Mouse (Mus musculus): ENCODE measurements around the gene Rab10. TPM values are rescaled to one million over a fixed set of nuclear protein-coding genes. Genes with fewer than 3 reads are reported as not detected.
A peak's percentile ranks its signal among the peaks of the same experiment; 100 is the strongest.
"Not testable (repeated sequence)": the region's sequence is repeated elsewhere in the genome, so short reads cannot be mapped to it uniquely, and the experiment has no call there.

The Rab10 gene
- polyA plus RNA-seq, 1 experiment from 2014 or later = 89.7 TPM

DNA sequence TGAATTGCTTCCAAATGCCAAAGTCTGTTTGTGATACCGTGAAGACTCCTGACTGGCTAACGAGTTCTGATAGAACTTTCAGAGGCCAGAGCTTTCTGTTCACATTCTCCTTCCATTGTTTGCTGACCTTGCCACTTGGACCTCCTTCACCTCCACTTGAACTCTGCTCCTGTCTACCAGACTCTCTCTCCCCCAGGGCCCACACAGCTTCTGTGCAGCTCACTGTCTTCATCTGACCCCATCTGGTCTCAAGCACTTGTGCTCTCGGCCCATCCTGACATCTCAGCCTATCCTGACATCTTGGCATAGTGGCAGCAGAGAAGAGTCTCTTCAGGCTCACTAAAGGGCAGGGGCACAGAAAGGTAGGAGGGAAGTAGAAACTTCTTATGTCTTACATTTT, 7.2 kb upstream of the Rab10 start:
- H3K36me3 ChIP-seq (ENCODE audit: insufficient read depth) = no peaks in the 10 kb centered on the region
- no peaks in the 10 kb centered on the region for H3K27me3 ChIP-seq (ENCODE audit: insufficient read depth, low read length)
- H3K4me1 ChIP-seq (ENCODE audit: insufficient read depth) = no peaks in the 10 kb centered on the region
- 32% methylated on average over 3 of the region's 3 CpGs for WGBS
- H3K9me3 ChIP-seq (ENCODE audit: low read depth, low read length) = no peaks in the 10 kb centered on the region
- no peak overlapping the region for H3K4me3 ChIP-seq (ENCODE audit: low read depth, low read length)
- no peak overlapping the region for H3K9ac ChIP-seq
- no peak overlapping the region for H3K4me2 ChIP-seq
- H3K27ac ChIP-seq (ENCODE audit: low read depth) = no peak overlapping the region
- no peak for ATAC-seq (ENCODE audit: insufficient read depth)
- no peak for TF ChIP-seq CTCF (IDR thresholded peaks at IDR 0.05; ENCODE audit: low read depth)
- no peak for DNase-seq

- H3K4me2 ChIP-seq = no peak overlapping the region
- H3K27me3 ChIP-seq (ENCODE audit: insufficient read depth, low read length) = no peaks in the 10 kb centered on the region
- no peak for ATAC-seq (ENCODE audit: insufficient read depth)
- no peaks in the 10 kb centered on the region for H3K9me3 ChIP-seq (ENCODE audit: low read depth, low read length)
- H3K36me3 ChIP-seq (ENCODE audit: insufficient read depth) = no peaks in the 10 kb centered on the region
- TF ChIP-seq CTCF (IDR thresholded peaks at IDR 0.05; ENCODE audit: low read depth) = no peak
- WGBS = 19% methylated on average over 2 of the region's 2 CpGs
- no peak overlapping the region for H3K9ac ChIP-seq
- peak; percentile 2 for DNase-seq
- no peaks in the 10 kb centered on the region for H3K4me1 ChIP-seq (ENCODE audit: insufficient read depth)
- H3K27ac ChIP-seq (ENCODE audit: low read depth) = no peak overlapping the region
- H3K4me3 ChIP-seq (ENCODE audit: low read depth, low read length) = no peak overlapping the region
Measured at GRCm38 (mm10) chr12:3316083-3316482, 6.3 kb upstream of the Rab10 start.

GRCm38 (mm10) chr12:3312886-3313285, 3.1 kb upstream of the Rab10 start:
- TF ChIP-seq CTCF (IDR thresholded peaks at IDR 0.05; ENCODE audit: low read depth) = no peak
- H3K4me2 ChIP-seq = no peak overlapping the region
- 78% methylated on average over 3 of the region's 3 CpGs for WGBS
- no peak overlapping the region for H3K27ac ChIP-seq (ENCODE audit: low read depth)
- DNase-seq (no peak), ATAC-seq (ENCODE audit: insufficient read depth) (no peak)
- no peaks in the 10 kb centered on the region for H3K9me3 ChIP-seq (ENCODE audit: low read depth, low read length)
- H3K27me3 ChIP-seq (ENCODE audit: insufficient read depth, low read length) = no peaks in the 10 kb centered on the region
- H3K4me3 ChIP-seq (ENCODE audit: low read depth, low read length) = no peak overlapping the region
- H3K9ac ChIP-seq = no peak overlapping the region
- no peaks in the 10 kb centered on the region for H3K4me1 ChIP-seq (ENCODE audit: insufficient read depth)
- no peaks in the 10 kb centered on the region for H3K36me3 ChIP-seq (ENCODE audit: insufficient read depth)

DNA sequence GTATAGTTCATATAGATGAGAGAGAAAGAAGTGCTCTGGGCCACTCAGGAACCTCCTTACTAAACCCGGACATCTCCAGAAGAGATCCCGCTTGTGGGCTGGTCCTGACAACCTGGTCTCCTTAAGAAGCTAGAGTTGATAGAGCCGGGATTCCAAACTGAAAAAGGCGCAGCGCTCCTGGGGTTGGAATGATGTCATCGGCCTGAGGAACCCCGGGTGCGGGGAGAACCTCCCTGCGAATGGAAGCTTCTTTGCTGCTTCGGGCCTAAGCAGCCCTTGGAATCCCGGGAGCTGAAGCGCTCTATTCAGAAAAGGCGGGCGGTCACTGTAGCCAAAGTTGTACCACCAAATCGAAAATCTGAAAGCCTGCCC, 538 bp upstream of the Rab10 start:
- WGBS = under 1% methylated on average over 15 of the region's 15 CpGs
- no peak for DNase-seq
- Histone ChIP-seq H3K4me1 (ENCODE audit: insufficient read depth) (peaks cover 6% of the 10 kb centered on the region; the same call in 1 of the 2 replicates), H3K9ac (peak overlapping the region; percentile 68), H3K4me2 (peak overlapping the region; percentile 92), H3K9me3 (ENCODE audit: low read depth, low read length) (no peaks in the 10 kb centered on the region), H3K27me3 (ENCODE audit: insufficient read depth, low read length) (no peaks in the 10 kb centered on the region), H3K36me3 (ENCODE audit: insufficient read depth) (no peaks in the 10 kb centered on the region), H3K27ac (ENCODE audit: low read depth) (peak overlapping the region; percentile 77), H3K4me3 (ENCODE audit: low read depth, low read length) (peak overlapping the region; percentile 93)
- no peak for TF ChIP-seq CTCF (IDR thresholded peaks at IDR 0.05; ENCODE audit: low read depth)
- no peak for ATAC-seq (ENCODE audit: insufficient read depth)

- Histone ChIP-seq H3K4me3 (ENCODE audit: low read depth, low read length) (peak overlapping the region; percentile 93), H3K9me3 (ENCODE audit: low read depth, low read length) (no peaks in the 10 kb centered on the region), H3K4me2 (peak overlapping the region; percentile 92), H3K27ac (ENCODE audit: low read depth) (peak overlapping the region; percentile 98), H3K4me1 (ENCODE audit: insufficient read depth) (peaks cover 6% of the 10 kb centered on the region; the same call in 1 of the 2 replicates), H3K9ac (peak overlapping the region; percentile 91), H3K27me3 (ENCODE audit: insufficient read depth, low read length) (no peaks in the 10 kb centered on the region), H3K36me3 (ENCODE audit: insufficient read depth) (no peaks in the 10 kb centered on the region)
- DNase-seq = peak; percentile 56
- 2% methylated on average over 19 of the region's 19 CpGs for WGBS
- TF ChIP-seq CTCF (IDR thresholded peaks at IDR 0.05; ENCODE audit: low read depth) = no peak
- ATAC-seq (ENCODE audit: insufficient read depth) = no peak
Measured at GRCm38 (mm10) chr12:3308541-3309241, 1.1 kb downstream of the Rab10 start.

GRCm38 (mm10) chr12:3307587-3307986, 2.2 kb downstream of the Rab10 start:
- no peaks in the 10 kb centered on the region for H3K27me3 ChIP-seq (ENCODE audit: insufficient read depth, low read length)
- no peaks in the 10 kb centered on the region for H3K9me3 ChIP-seq (ENCODE audit: low read depth, low read length)
- H3K36me3 ChIP-seq (ENCODE audit: insufficient read depth) = no peaks in the 10 kb centered on the region
- H3K4me2 ChIP-seq = peak overlapping the region; percentile 92
- H3K4me3 ChIP-seq (ENCODE audit: low read depth, low read length) = peak overlapping the region; percentile 93
- no peak overlapping the region for H3K27ac ChIP-seq (ENCODE audit: low read depth)
- TF ChIP-seq CTCF (IDR thresholded peaks at IDR 0.05; ENCODE audit: low read depth) = no peak
- ATAC-seq (ENCODE audit: insufficient read depth) (no peak), DNase-seq (no peak)
- 30% methylated on average over 6 of the region's 6 CpGs for WGBS
- H3K4me1 ChIP-seq (ENCODE audit: insufficient read depth) = peaks cover 6% of the 10 kb centered on the region; the same call in 1 of the 2 replicates
- peak overlapping the region; percentile 91 for H3K9ac ChIP-seq

GRCm38 (mm10) chr12:3305238-3305637, 4.5 kb downstream of the Rab10 start:
- WGBS = 91% methylated on average over 2 of the region's 2 CpGs
- no peak for ATAC-seq (ENCODE audit: insufficient read depth)

GRCm38 (mm10) chr12:3297622-3298021, 12.1 kb downstream of the Rab10 start:
- H3K4me3 ChIP-seq (ENCODE audit: low read depth, low read length); H3K4me2 ChIP-seq; H3K27ac ChIP-seq (ENCODE audit: low read depth); H3K9me3 ChIP-seq (ENCODE audit: low read depth, low read length); H3K27me3 ChIP-seq (ENCODE audit: insufficient read depth, low read length); H3K36me3 ChIP-seq (ENCODE audit: insufficient read depth); H3K9ac ChIP-seq; H3K4me1 ChIP-seq (ENCODE audit: insufficient read depth); ATAC-seq (ENCODE audit: insufficient read depth); DNase-seq: not testable (repeated sequence)
- WGBS = 91% methylated on average over 6 of the region's 6 CpGs

More at GRCm38 (mm10) chr12:3305238-3305637, 4.5 kb downstream of the Rab10 start:
- no peak for TF ChIP-seq CTCF (IDR thresholded peaks at IDR 0.05; ENCODE audit: low read depth)
- H3K36me3 ChIP-seq (ENCODE audit: insufficient read depth) = no peaks in the 10 kb centered on the region
- H3K9ac ChIP-seq = no peak overlapping the region
- no peaks in the 10 kb centered on the region for H3K27me3 ChIP-seq (ENCODE audit: insufficient read depth, low read length)
- H3K27ac ChIP-seq (ENCODE audit: low read depth) = no peak overlapping the region
- 0 out of 2 replicates have a peak, but pooled peaks cover 3% of the 10 kb centered on the region for H3K9me3 ChIP-seq (ENCODE audit: low read depth, low read length)
- peaks cover 6% of the 10 kb centered on the region; the same call in 1 of the 2 replicates for H3K4me1 ChIP-seq (ENCODE audit: insufficient read depth)
- H3K4me2 ChIP-seq = no peak overlapping the region
- no peak overlapping the region for H3K4me3 ChIP-seq (ENCODE audit: low read depth, low read length)
- DNase-seq = no peak

All from lung, embryonic 14.5 days (tissue).